Mouse (Mus musculus): ENCODE results near the gene Mrpl4. TPM values are rescaled to one million over a fixed set of nuclear protein-coding genes. Genes with fewer than 3 reads are reported as not detected.

Gene Mrpl4
- total and polyA plus RNA-seq, 3 experiments = 280 to 474 TPM; not detected in 1

DNA sequence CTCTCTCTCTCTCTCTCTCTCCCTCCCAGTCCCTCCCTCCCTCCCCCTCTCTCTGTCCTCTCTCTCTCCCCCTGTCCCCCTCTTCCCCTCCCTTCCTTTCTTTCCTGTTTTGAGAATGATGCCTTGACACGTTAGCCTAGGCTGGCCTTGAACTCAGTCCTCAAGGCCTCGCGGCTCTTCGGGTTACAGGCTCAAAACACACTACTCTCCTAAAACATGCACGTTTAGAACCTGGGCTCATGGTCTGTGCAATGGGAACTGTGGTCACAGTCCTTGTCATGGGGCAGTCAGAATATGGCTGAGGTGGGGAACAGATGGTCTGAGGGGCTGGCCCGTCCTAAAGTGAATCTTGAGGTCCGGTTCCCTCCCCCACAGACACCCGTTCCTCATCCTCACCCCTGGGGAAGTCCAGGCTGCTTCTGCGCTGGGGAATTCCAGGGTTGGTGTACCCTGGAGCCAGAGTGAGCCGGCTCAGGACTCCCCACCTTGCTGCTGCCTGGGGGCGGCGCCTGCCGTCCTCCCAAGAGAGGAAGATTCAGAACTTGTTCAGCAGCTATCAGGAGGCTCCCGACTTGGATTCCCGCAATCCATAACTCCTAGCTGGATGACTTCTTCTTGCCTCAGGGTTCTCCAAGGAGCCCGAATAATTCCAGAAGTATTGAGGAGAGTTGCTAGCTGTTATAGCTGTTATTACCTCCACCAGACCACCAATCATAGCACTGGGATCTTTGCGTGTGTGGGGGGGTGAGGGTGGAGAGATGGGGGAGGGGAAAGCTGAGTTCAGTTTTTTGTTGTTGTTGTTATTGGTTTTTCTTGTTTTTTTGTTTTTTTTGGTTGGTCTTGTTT lies 14.0 kb downstream of the Mrpl4 start:
- peaks cover 20 to 49% of the 10 kb centered on the region in 2 experiments for H3K4me1 ChIP-seq (ENCODE audit: control insufficient read depth in 1 of 2, insufficient read depth in 2 of 2, low read length in 2 of 2)
- H3K27me3 ChIP-seq (ENCODE audit: control insufficient read depth in 1 of 2, insufficient read depth in 2 of 2, low read length in 2 of 2) = no peaks in the 10 kb centered on the region
- H3K9me3 ChIP-seq (replicated peaks; ENCODE audit: insufficient read depth, low read length) = no peaks in the 10 kb centered on the region
- peak overlapping the region; percentile 59 for H3K4me3 ChIP-seq (ENCODE audit: control insufficient read depth in 1 of 2, insufficient read depth in 1 of 2, low read depth in 2 of 2, low read length in 2 of 2)
- peak overlapping the region; percentile 10 for H3K27ac ChIP-seq (ENCODE audit: control insufficient read depth, low read depth, low read length)
- TF ChIP-seq TBP (IDR thresholded peaks at IDR 0.05; ENCODE audit: low read depth, low read length) (peak; percentile 9), E2F4 (IDR thresholded peaks at IDR 0.05; ENCODE audit: borderline replicate concordance, low read depth, low read length) (no peak)
- peaks cover 11% of the 10 kb centered on the region for H3K79me2 ChIP-seq (ENCODE audit: control insufficient read depth, insufficient read depth, low read length, poor library complexity)
- DNase-seq (ENCODE audit: low read depth, low spot score) = peak; percentile 83
- H3K9ac ChIP-seq (ENCODE audit: control insufficient read depth, low read depth, low read length, poor library complexity, severe bottlenecking) = peak overlapping the region; percentile 65
- H3K36me3 ChIP-seq (ENCODE audit: control insufficient read depth in 1 of 2, insufficient read depth in 2 of 2, low read length in 2 of 2) = peaks cover 0 to 34% of the 10 kb centered on the region in 2 experiments; a peak in 2 of 4 replicates

DNA sequence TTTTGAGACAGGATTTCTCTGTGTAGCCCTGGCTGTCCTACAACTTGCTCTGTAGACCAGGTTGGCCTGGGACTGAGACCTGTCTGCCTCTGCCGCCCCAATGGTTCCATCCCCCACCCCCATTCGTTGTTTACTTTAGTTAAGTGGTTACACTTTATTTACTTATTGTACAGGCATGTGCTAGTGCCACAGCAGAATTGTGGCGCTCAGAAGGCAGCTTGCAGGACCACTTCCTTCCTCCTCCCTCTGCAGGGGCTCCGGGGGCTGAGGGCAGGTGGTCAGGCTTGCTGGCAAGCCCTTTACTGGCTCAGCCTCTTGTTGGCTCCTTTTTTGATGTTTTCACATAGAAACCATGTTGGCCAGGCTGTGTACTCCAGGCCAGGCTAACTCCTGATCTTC lies 14.6 kb downstream of the Mrpl4 start:
- peaks cover 11% of the 10 kb centered on the region for H3K79me2 ChIP-seq (ENCODE audit: control insufficient read depth, insufficient read depth, low read length, poor library complexity)
- no peak overlapping the region for H3K27ac ChIP-seq (ENCODE audit: control insufficient read depth, low read depth, low read length)
- no peaks in the 10 kb centered on the region for H3K9me3 ChIP-seq (replicated peaks; ENCODE audit: insufficient read depth, low read length)
- DNase-seq (ENCODE audit: low read depth, low spot score) = peak; percentile 52
- no peak for TF ChIP-seq HCFC1 (IDR thresholded peaks at IDR 0.05; ENCODE audit: low read depth, low read length)
- TF ChIP-seq ZC3H11A (IDR thresholded peaks at IDR 0.05; ENCODE audit: low read depth, low read length) = no peak
- no peak for TF ChIP-seq RCOR1 (IDR thresholded peaks at IDR 0.05; ENCODE audit: low read depth, low read length)
- TF ChIP-seq NRF1 (IDR thresholded peaks at IDR 0.05; ENCODE audit: insufficient read depth, low read depth, low read length, poor library complexity, severe bottlenecking) = no peak
- TF ChIP-seq MAZ (IDR thresholded peaks at IDR 0.05; ENCODE audit: low read depth, low read length) = no peak
- no peak for TF ChIP-seq ZNF384 (IDR thresholded peaks at IDR 0.05; ENCODE audit: low read depth, low read length)
- TF ChIP-seq RAD21 (IDR thresholded peaks at IDR 0.05; ENCODE audit: low read depth, low read length) = no peak
- TF ChIP-seq TAL1 (IDR thresholded peaks at IDR 0.05; ENCODE audit: low read length) = no peak
- no peak for TF ChIP-seq JUND (IDR thresholded peaks at IDR 0.05; ENCODE audit: low read depth, low read length)
- TF ChIP-seq CHD1 (IDR thresholded peaks at IDR 0.05; ENCODE audit: low read depth, low read length) = no peak
- no peak for TF ChIP-seq CHD2 (IDR thresholded peaks at IDR 0.05; ENCODE audit: low read length)
- TF ChIP-seq MAFK (IDR thresholded peaks at IDR 0.05; ENCODE audit: borderline replicate concordance, low read depth, low read length) = no peak
- no peak for TF ChIP-seq SIN3A (IDR thresholded peaks at IDR 0.05; ENCODE audit: low read length)
- TF ChIP-seq SMC3 (IDR thresholded peaks at IDR 0.05; ENCODE audit: low read depth, low read length) = no peak
- TF ChIP-seq POLR2A (IDR thresholded peaks at IDR 0.05; ENCODE audit: control insufficient read depth in 1 of 2, insufficient read depth in 1 of 2, low read depth in 1 of 2, low read length in 2 of 2, poor library complexity in 1 of 2) = no peak
- TF ChIP-seq USF2 (IDR thresholded peaks at IDR 0.05; ENCODE audit: borderline replicate concordance in 1 of 2, insufficient read depth in 1 of 2, low read depth in 1 of 2, low read length in 2 of 2) = no peak
- no peak for TF ChIP-seq CTCF (IDR thresholded peaks at IDR 0.05 in 2 of 3, conservative IDR thresholded peaks at IDR 0.05 in 1 of 3; ENCODE audit: control insufficient read depth in 1 of 3, insufficient read depth in 1 of 3, low read depth in 2 of 3, low read length in 3 of 3, poor library complexity in 1 of 3, severe bottlenecking in 1 of 3)
- peaks cover 14 to 43% of the 10 kb centered on the region in 2 experiments for H3K4me1 ChIP-seq (ENCODE audit: control insufficient read depth in 1 of 2, insufficient read depth in 2 of 2, low read length in 2 of 2)
- H3K4me3 ChIP-seq (ENCODE audit: control insufficient read depth in 1 of 2, insufficient read depth in 1 of 2, low read depth in 2 of 2, low read length in 2 of 2) = peak overlapping the region; percentile 59
- H3K9ac ChIP-seq (ENCODE audit: control insufficient read depth, low read depth, low read length, poor library complexity, severe bottlenecking) = peak overlapping the region; percentile 60
- peaks cover 0 to 29% of the 10 kb centered on the region in 2 experiments; a peak in 2 of 4 replicates for H3K36me3 ChIP-seq (ENCODE audit: control insufficient read depth in 1 of 2, insufficient read depth in 2 of 2, low read length in 2 of 2)
- H3K27me3 ChIP-seq (ENCODE audit: control insufficient read depth in 1 of 2, insufficient read depth in 2 of 2, low read length in 2 of 2) = no peaks in the 10 kb centered on the region
